Mouse (Mus musculus) liver, adult 2 months (tissue): Measurements from ENCODE around the gene Ccdc60. TPM values are rescaled to one million over a fixed set of nuclear protein-coding genes. Genes with fewer than 3 reads are reported as not detected.

Experiments
- DNase-seq: peaks from one replicate; pipeline ENCODE4 v3.0.0-alpha.2; 2011; ENCODE audit warnings: low read depth, low spot score; ENCODE audit errors: extremely low read depth
- H3K27ac ChIP-seq: fragments of 200-500 bp; replicated peaks from 2 replicates; pipeline ENCODE4 v1.5.1; 2012; ENCODE audit warnings: low read depth, mild to moderate bottlenecking, control low read depth, inconsistent platforms, low read length; ENCODE audit not compliant: insufficient read depth
- H3K27me3 ChIP-seq: fragments of 200-500 bp; 2 replicates; pipeline ENCODE4 v1.6.1; 2012; ENCODE audit warnings: mild to moderate bottlenecking, moderate library complexity, low read length, inconsistent platforms; ENCODE audit not compliant: control insufficient read depth, insufficient read depth
- H3K36me3 ChIP-seq: fragments of 200-500 bp; 2 replicates; pipeline ENCODE4 v1.6.1; 2012; ENCODE audit warnings: low read length, inconsistent platforms; ENCODE audit not compliant: control insufficient read depth, insufficient read depth
- H3K4me1 ChIP-seq: fragments of 200-500 bp; 2 replicates; pipeline ENCODE4 v1.6.1; 2011; ENCODE audit warnings: low read length; ENCODE audit not compliant: control insufficient read depth, insufficient read depth
- H3K4me3 ChIP-seq: fragments of 200-500 bp; 2 replicates; pipeline ENCODE4 v1.5.1; 2011; ENCODE audit warnings: low read depth, mild to moderate bottlenecking, control low read depth, low read length, moderate library complexity; ENCODE audit not compliant: insufficient read depth
- H3K79me2 ChIP-seq: fragments of 200-500 bp; 2 replicates; pipeline ENCODE4 v1.6.1; 2012; ENCODE audit warnings: inconsistent platforms, mild to moderate bottlenecking, low read length, moderate library complexity; ENCODE audit not compliant: control insufficient read depth, insufficient read depth
- H3K9ac ChIP-seq: fragments of 200-500 bp; 2 replicates; pipeline ENCODE4 v1.6.1; 2012; ENCODE audit warnings: low read depth, mild to moderate bottlenecking, control low read depth, inconsistent platforms, low read length
- CTCF ChIP-seq: fragments of 200-500 bp; IDR thresholded peaks from 2 replicates; pipeline ENCODE4 v1.5.1; 2011; ENCODE audit warnings: low read depth, low read length, control low read depth
- POLR2A ChIP-seq: fragments of 200-500 bp; IDR thresholded peaks from 2 replicates; pipeline ENCODE4 v1.6.1; 2011; ENCODE audit warnings: low read length, control low read depth; ENCODE audit not compliant: insufficient read depth; ENCODE audit errors: extremely low read depth
- WGBS: fragments of 180-500 bp; shearing (Covaris S2); methylation state at CpG from one replicate; pipeline ENCODE4 v1.1.7; 2018; 5-methylcytosine and 5-hydroxymethylcytosine counted together
- polyA plus RNA-seq: library from polyadenylated mRNA; depleted of rRNA; stranded (reverse); fragments of >200 nt; gene quantifications from 2 replicates; pipeline ENCODE4 v1.2.3, GENCODE M21; 2012; rRNA removed
- total RNA-seq: library from RNA; depleted of rRNA; stranded (reverse); fragments of >200 nt; gene quantifications from 2 replicates; pipeline ENCODE4 v1.2.3, GENCODE M21; 2014; rRNA removed

Ccdc60 gene
- total and polyA plus RNA-seq, 2 experiments = not detected

- no peaks in the 10 kb centered on the region for H3K79me2 ChIP-seq
- no peak overlapping the region for H3K27ac ChIP-seq
- no peak overlapping the region for H3K4me3 ChIP-seq
- H3K36me3 ChIP-seq = no peaks in the 10 kb centered on the region
- no peak overlapping the region for H3K9ac ChIP-seq
- H3K4me1 ChIP-seq = no peaks in the 10 kb centered on the region
- no peaks in the 10 kb centered on the region for H3K27me3 ChIP-seq
- TF ChIP-seq CTCF (no peak), POLR2A (no peak)
- 82% methylated on average over 6 of the region's 6 CpGs for WGBS
- DNase-seq = no peak
Measured at GRCm38 (mm10) chr5:116084231-116084630, 204.6 kb downstream of the Ccdc60 start.

- Histone ChIP-seq H3K27ac (no peak within 1 kb of the TSS), H3K4me3 (no peak within 1 kb of the TSS), H3K9ac (no peak within 1 kb of the TSS), H3K4me1 (no peaks in the 10 kb centered on the region), H3K79me2 (no peaks in the 10 kb centered on the region), H3K27me3 (no peaks in the 10 kb centered on the region), H3K36me3 (no peaks in the 10 kb centered on the region)
- no peak for TF ChIP-seq CTCF
- TF ChIP-seq POLR2A = no peak
- 31% methylated on average over 17 of the region's 17 CpGs for WGBS
- no peak for DNase-seq
Measured at GRCm38 (mm10) chr5:116083081-116083480, 205.7 kb downstream of the Ccdc60 start, which contains the start of gene Tmem233. Gene Tmem233, minus strand, starts transcription at chr5:116083244.

- no peak overlapping the region for H3K4me3 ChIP-seq
- no peaks in the 10 kb centered on the region for H3K4me1 ChIP-seq
- TF ChIP-seq CTCF = no peak
- H3K79me2 ChIP-seq = no peaks in the 10 kb centered on the region
- DNase-seq = no peak
- H3K27me3 ChIP-seq = no peaks in the 10 kb centered on the region
- no peak overlapping the region for H3K27ac ChIP-seq
- WGBS = 48% methylated on average over 17 of the region's 17 CpGs
- H3K36me3 ChIP-seq = no peaks in the 10 kb centered on the region
- no peak overlapping the region for H3K9ac ChIP-seq
Measured at GRCm38 (mm10) chr5:116082241-116082900, 206.4 kb downstream of the Ccdc60 start.

GRCm38 (mm10) chr5:116081616-116082015, 207.2 kb downstream of the Ccdc60 start:
- H3K36me3 ChIP-seq = no peaks in the 10 kb centered on the region
- no peak overlapping the region for H3K27ac ChIP-seq
- no peaks in the 10 kb centered on the region for H3K79me2 ChIP-seq
- H3K27me3 ChIP-seq = no peaks in the 10 kb centered on the region
- TF ChIP-seq CTCF (no peak), POLR2A (no peak)
- no peaks in the 10 kb centered on the region for H3K4me1 ChIP-seq
- no peak for DNase-seq
- 76% methylated on average over 7 of the region's 7 CpGs for WGBS
- no peak overlapping the region for H3K4me3 ChIP-seq
- H3K9ac ChIP-seq = no peak overlapping the region

GRCm38 (mm10) chr5:116080736-116081135, 208.0 kb downstream of the Ccdc60 start:
- Histone ChIP-seq H3K4me3 (no peak overlapping the region), H3K27ac (no peak overlapping the region), H3K36me3 (no peaks in the 10 kb centered on the region), H3K27me3 (no peaks in the 10 kb centered on the region), H3K4me1 (no peaks in the 10 kb centered on the region), H3K9ac (no peak overlapping the region), H3K79me2 (no peaks in the 10 kb centered on the region)
- no peak for TF ChIP-seq CTCF
- no peak for TF ChIP-seq POLR2A
- 54% methylated on average over 6 of the region's 6 CpGs for WGBS
- no peak for DNase-seq

Other genes starting within 250 kb of the Ccdc60 start
- not detected in 2 replicates for gene Tmem233, start 205.7 kb downstream of the Ccdc60 start, total RNA-seq
- not detected in 2 replicates for gene Tmem233, start 205.7 kb downstream of the Ccdc60 start, polyA plus RNA-seq
- gene Hspb8, start 133.9 kb upstream of the Ccdc60 start, total RNA-seq = 149 and 164 TPM in 2 replicates
- gene Hspb8, start 133.9 kb upstream of the Ccdc60 start, polyA plus RNA-seq = 216 and 232 TPM in 2 replicates